Mouse (Mus musculus) urinary bladder, adult 18-20 months (tissue): Measurements from ENCODE around the gene Gm44511.
A peak's percentile ranks its signal among the peaks of the same experiment; 100 is the strongest.
"Not testable (repeated sequence)": the region's sequence is repeated elsewhere in the genome, so short reads cannot be mapped to it uniquely, and the experiment has no call there.

Experiments used
- DNase-seq, 2 experiments: peaks; one replicate each; pipeline ENCODE4 v3.0.0; 2022; ENCODE audit warnings: low spot score in 2 of 2, mixed read lengths in 2 of 2

Gene Gm44511

GRCm38 (mm10) chr6:128841327-128842089 lies 15.4 kb upstream of the Gm44511 start:
- no peak for DNase-seq

DNA sequence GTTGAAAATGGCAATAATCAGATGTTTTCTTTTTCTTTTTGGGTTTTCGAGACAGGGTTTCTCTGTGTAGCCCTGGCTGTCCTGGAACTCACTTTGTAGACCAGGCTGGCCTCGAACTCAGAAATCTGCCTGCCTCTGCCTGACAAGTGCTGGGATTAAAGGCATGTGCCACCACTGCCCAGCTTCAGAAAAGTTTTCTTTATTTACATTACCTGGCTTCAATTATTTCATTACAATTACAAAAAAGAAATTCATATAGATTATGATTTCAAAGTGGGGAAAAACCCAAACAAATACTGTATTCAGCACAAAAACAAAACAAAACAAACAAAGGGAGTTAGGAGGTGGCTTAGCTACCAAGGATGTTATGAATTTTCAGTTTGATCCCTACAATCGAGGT lies 14.6 kb upstream of the Gm44511 start:
- not testable (repeated sequence) for DNase-seq

DNA sequence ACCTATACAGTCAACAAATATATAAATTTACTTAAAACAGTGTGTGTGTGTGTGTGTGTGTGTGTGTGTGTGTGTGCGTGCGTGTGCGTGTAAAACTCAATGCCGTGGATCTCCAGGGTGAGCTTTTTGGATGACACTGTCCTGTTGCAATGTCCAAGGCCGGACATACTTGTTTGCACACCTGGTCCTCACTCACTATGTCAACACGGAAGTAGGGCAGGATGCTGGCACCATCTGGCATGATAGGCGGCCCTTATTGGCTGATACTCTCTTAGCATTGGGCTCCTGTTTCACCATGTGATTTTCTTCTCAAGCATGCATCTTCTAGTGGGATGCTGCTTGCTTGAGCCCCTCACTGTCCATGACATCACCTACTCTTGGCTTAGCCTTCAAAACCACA lies 13.8 kb upstream of the Gm44511 start:
- DNase-seq: no peak

- peak; percentile 68 to 77 for DNase-seq
Observed at GRCm38 (mm10) chr6:128839266-128839771, 13.2 kb upstream of the Gm44511 start.

- DNase-seq: peak; percentile 86 to 89
Observed at GRCm38 (mm10) chr6:128838342-128839265, 12.5 kb upstream of the Gm44511 start.

- DNase-seq: no peak
Observed at GRCm38 (mm10) chr6:128837454-128838341, 11.6 kb upstream of the Gm44511 start.

DNA sequence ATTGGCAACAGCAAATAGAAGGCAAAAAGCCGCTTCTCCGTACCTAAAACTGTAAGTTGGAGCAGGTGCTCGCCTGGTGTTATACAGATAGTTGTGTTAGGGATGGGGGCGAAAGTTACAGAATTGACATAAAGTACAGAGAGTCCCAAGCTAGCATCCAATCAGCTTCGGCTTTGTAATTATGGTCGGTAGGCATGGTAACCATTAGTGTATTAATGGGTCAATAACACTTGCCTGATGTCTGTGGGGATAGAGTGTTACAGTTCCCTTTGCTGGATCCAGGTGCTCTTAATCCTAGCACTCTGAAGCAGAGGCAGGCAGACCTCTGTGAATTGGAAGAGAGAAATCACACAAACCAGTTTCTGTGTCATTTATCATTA lies 10.8 kb upstream of the Gm44511 start:
- DNase-seq: no peak

- DNase-seq: no peak
Observed at GRCm38 (mm10) chr6:128836191-128836954, 10.3 kb upstream of the Gm44511 start.

GRCm38 (mm10) chr6:128835571-128835970 lies 9.5 kb upstream of the Gm44511 start:
- DNase-seq: no peak

- DNase-seq: no peak
Observed at GRCm38 (mm10) chr6:128833046-128833445, 6.9 kb upstream of the Gm44511 start.

DNA sequence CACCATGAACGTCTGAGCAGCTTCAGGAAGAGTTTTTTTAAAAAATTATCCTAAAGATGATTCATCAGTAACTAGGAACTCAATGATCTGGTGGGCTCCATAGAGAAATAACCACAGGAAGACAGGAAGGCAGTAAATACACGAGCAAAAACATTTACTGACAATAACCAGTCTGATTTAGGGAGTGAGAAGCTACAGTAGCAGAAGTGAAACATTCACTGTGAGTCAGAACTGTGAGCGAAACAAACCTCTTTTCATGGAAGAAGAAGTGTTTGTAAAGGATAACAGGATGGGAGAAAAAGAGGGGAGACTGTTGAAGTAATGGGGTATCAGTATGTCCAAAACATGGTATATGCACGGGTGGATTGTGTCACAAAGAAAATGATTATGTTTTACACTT lies 3.7 kb upstream of the Gm44511 start:
- DNase-seq: no peak

DNA sequence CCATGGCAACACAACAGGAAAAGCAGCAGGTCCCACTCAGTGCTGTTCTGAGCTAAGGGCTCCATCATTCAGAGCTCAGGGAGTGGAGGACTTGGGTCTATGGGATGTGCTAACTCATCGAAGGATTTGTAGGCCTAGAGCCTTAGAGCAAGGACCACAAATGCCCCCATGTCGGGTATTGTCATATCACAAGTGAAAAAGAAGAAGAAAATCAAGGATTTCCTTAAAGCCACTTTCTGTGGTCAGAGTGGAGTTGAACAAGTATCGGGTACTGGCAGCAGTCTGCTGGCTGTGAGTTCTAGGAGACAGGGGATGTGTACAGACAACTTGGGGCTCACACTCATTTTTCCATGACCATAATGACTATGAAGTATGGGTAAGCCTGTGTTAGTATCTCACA lies 666 bp upstream of the Gm44511 start:
- DNase-seq: no peak

DNA sequence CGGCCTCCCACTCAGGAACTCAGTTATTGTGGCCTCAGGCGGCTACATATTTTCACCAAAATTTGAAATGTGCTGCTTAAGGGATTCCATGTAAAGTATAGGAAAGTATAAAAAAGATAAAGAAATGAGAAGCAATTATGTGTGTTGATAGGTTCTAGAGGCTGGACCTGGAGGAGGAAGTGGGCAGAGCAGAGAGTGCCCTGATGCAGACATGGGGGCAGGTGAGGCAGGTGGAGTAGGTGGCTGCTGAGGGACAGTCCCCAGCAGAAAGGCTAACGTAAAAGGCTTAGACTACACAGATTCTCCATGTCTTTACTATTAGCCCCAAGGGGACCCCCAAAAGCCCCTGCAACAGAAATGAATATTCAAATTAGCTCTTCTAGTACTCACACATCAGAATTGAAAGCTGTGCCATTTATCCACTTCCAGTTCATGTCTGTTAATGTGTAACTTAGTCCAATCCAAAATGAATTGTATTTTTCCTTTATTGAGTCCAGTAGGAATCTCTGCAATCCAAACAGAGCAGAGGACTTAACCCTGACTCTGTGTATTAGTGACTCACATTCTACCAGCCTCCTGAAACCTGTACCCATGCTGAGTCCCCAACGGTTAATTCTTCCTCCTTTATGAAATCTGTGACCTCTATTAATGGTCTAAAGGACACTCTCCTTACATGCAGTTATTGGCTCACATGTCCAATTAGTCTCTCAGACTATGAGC lies 7.9 kb downstream of the Gm44511 start:
- DNase-seq: no peak

GRCm38 (mm10) chr6:128808532-128808931 lies 17.6 kb downstream of the Gm44511 start:
- no peak for DNase-seq

GRCm38 (mm10) chr6:128807021-128807420 lies 19.1 kb downstream of the Gm44511 start:
- DNase-seq: no peak

- DNase-seq: peak; percentile 17 to 26
Observed at GRCm38 (mm10) chr6:128804823-128805640, 21.1 kb downstream of the Gm44511 start.

DNA sequence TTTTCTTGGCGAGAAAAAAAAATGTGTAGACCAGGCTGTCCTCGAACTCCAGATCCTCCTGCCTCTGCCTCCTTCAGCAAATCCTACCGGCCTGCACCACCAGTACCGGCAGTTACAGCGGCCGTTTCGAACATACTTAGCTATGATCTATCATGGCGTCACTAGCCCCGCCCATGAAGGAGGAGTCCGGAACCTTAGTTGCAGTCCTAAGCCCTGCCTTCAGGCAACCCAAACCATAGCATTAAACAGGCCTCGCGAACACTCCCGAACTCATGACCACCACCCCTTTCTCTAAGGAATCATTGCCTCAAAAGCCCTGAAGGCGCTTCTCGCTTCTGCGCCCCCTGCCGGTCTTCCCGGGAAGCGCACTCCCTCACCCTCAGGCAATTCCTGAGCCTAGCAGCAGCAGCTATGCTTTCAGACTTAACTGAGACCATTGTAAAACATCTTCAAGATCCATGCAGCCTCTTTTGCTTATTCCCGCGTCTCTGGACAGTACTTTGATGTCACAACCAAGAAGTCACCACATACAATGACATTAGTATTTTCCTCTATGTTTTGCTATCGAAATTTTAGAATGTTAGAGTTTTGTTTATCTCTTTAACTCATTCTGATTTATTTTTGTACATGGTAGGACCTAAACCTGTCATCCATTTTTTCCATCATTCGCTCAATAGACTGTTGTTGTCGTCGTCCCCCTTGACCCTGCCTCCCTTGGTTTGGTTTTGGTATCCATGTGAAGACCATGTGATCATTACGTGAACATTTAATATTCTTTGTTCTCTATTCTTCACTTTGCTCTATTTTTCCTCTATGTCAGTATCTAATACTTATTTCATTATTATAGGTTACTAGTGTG lies 22.9 kb downstream of the Gm44511 start:
- DNase-seq: peak; percentile 89 to 92

DNA sequence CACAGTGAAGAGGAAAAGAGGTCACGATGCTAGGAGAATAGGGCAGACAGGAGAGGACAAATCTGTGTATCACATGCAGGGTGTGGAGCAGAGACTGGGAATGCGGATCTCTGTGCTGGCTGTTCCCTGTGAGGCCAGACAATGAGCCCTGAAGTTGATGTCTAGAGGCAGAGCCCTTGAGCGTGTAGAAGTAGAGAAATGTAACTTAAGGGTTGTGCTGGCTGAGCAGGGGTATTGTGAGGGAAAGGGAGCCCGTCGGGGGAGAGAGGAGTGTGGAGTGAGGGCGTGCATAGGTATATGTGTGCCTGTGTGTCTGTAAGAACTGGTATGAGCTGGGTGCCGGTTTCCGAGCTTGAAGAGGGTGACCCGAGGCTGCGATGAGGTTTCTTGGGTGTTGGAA lies 23.6 kb downstream of the Gm44511 start:
- peak in 1 of 2 experiments; percentile 42 for DNase-seq
